Mouse (Mus musculus) heart, embryonic 16.5 days (tissue): ENCODE measurements around the gene Gab2. TPM values are rescaled to one million over a fixed set of nuclear protein-coding genes. Genes with fewer than 3 reads are reported as not detected.

ENCODE experiments used
- ATAC-seq: fragments of 200-750 bp; cut with Nextera tagmentation; replicated peaks from 2 replicates; pipeline ENCODE4 v1.8.0; 2017; ENCODE audit warnings: moderate number of reproducible peaks; ENCODE audit not compliant: insufficient read depth, low FRiP score; ENCODE audit errors: extremely low read depth
- H3K27ac ChIP-seq: fragments of 300-500 bp; sonication (generic); 2 replicates; pipeline ENCODE4 v1.5.1; 2014; ENCODE audit warnings: mild to moderate bottlenecking, low read length, control low read depth, moderate library complexity
- H3K27me3 ChIP-seq: fragments of 300-500 bp; sonication (generic); 2 replicates; pipeline ENCODE4 v1.6.1; 2014; ENCODE audit warnings: low read length, mixed read lengths; ENCODE audit not compliant: control insufficient read depth, insufficient read depth
- H3K36me3 ChIP-seq: fragments of 300-500 bp; sonication (generic); 2 replicates; pipeline ENCODE4 v1.6.1; 2014; ENCODE audit not compliant: control insufficient read depth, insufficient read depth
- H3K4me1 ChIP-seq: fragments of 300-500 bp; sonication (generic); 2 replicates; pipeline ENCODE4 v1.6.1; 2014; ENCODE audit warnings: low read length, mixed read lengths; ENCODE audit not compliant: control insufficient read depth, insufficient read depth
- H3K4me2 ChIP-seq: fragments of 300-500 bp; sonication (generic); 2 replicates; pipeline ENCODE4 v1.6.1; 2014; ENCODE audit warnings: low read depth, mild to moderate bottlenecking, control low read depth, low read length
- H3K4me3 ChIP-seq: fragments of 300-500 bp; sonication (generic); 2 replicates; pipeline ENCODE4 v1.5.1; 2014; ENCODE audit warnings: mild to moderate bottlenecking, control low read depth, low read length
- H3K9ac ChIP-seq: fragments of 300-500 bp; sonication (generic); 2 replicates; pipeline ENCODE4 v1.6.1; 2014; ENCODE audit warnings: low read length, control low read depth
- H3K9me3 ChIP-seq: fragments of 300-500 bp; sonication (generic); replicated peaks from 2 replicates; pipeline ENCODE4 v1.6.1; 2016; ENCODE audit warnings: low read length; ENCODE audit not compliant: control insufficient read depth
- WGBS: fragments of 180-500 bp; shearing (Covaris S2); extraction: QIAGEN DNeasy Blood & Tissue Kit; methylation state at CpG from one replicate; pipeline ENCODE4 v1.1.7; 2014; 5-methylcytosine and 5-hydroxymethylcytosine counted together
- polyA plus RNA-seq: library from polyadenylated mRNA; unstranded; fragments of >200 nt; fragmentation: Nextera tagmentation; extraction: Ambion mirVana; gene quantifications from 2 replicates; pipeline ENCODE4 v1.2.1, GENCODE M21; 2015

Gab2 gene
- polyA plus RNA-seq, 1 experiment from 2014 or later: 6.6 TPM

- 94% methylated on average over 15 of the region's 15 CpGs for WGBS
- Histone ChIP-seq H3K4me1 (0 out of 2 replicates have a peak, but pooled peaks cover 2% of the 10 kb centered on the region), H3K9me3 (no peaks in the 10 kb centered on the region), H3K4me2 (no peak overlapping the region), H3K9ac (no peak overlapping the region), H3K27ac (no peak overlapping the region), H3K27me3 (no peaks in the 10 kb centered on the region), H3K4me3 (no peak overlapping the region), H3K36me3 (no peaks in the 10 kb centered on the region)
- no peak for ATAC-seq
Measured at GRCm38 (mm10) chr7:97347464-97347863, 266.1 kb downstream of the Gab2 start.

- no peaks in the 10 kb centered on the region for H3K36me3 ChIP-seq
- H3K4me3 ChIP-seq: no peak overlapping the region
- no peaks in the 10 kb centered on the region for H3K4me1 ChIP-seq
- H3K27me3 ChIP-seq: no peaks in the 10 kb centered on the region
- no peak for ATAC-seq
- H3K9ac ChIP-seq: no peak overlapping the region
- no peak overlapping the region for H3K4me2 ChIP-seq
- 67% methylated on average over 3 of the region's 3 CpGs for WGBS
- H3K27ac ChIP-seq: no peak overlapping the region
- no peaks in the 10 kb centered on the region for H3K9me3 ChIP-seq
Measured at GRCm38 (mm10) chr7:97348318-97348717, 266.9 kb downstream of the Gab2 start.

GRCm38 (mm10) chr7:97348836-97349235, 267.4 kb downstream of the Gab2 start:
- no peaks in the 10 kb centered on the region for H3K27me3 ChIP-seq
- ATAC-seq: no peak
- no peak overlapping the region for H3K4me2 ChIP-seq
- H3K9ac ChIP-seq: no peak overlapping the region
- H3K36me3 ChIP-seq: no peaks in the 10 kb centered on the region
- H3K4me3 ChIP-seq: no peak overlapping the region
- H3K27ac ChIP-seq: no peak overlapping the region
- no peaks in the 10 kb centered on the region for H3K4me1 ChIP-seq
- WGBS: 76% methylated on average over 5 of the region's 5 CpGs
- no peaks in the 10 kb centered on the region for H3K9me3 ChIP-seq

GRCm38 (mm10) chr7:97349438-97349837, 268.1 kb downstream of the Gab2 start:
- H3K9me3 ChIP-seq: no peaks in the 10 kb centered on the region
- 81% methylated on average over 6 of the region's 6 CpGs for WGBS

GRCm38 (mm10) chr7:97350891-97351290, 269.5 kb downstream of the Gab2 start:
- no peaks in the 10 kb centered on the region for H3K36me3 ChIP-seq
- no peaks in the 10 kb centered on the region for H3K27me3 ChIP-seq
- H3K9me3 ChIP-seq: no peaks in the 10 kb centered on the region
- H3K27ac ChIP-seq: no peak overlapping the region; the same call in 1 of the 2 replicates
- peaks cover 11% of the 10 kb centered on the region for H3K4me1 ChIP-seq
- H3K4me2 ChIP-seq: no peak overlapping the region
- no peak overlapping the region for H3K4me3 ChIP-seq
- 77% methylated on average over 5 of the region's 5 CpGs for WGBS
- ATAC-seq: no peak
- no peak overlapping the region for H3K9ac ChIP-seq

More at GRCm38 (mm10) chr7:97349438-97349837, 268.1 kb downstream of the Gab2 start:
- H3K4me2 ChIP-seq: no peak overlapping the region
- ATAC-seq: no peak
- no peak overlapping the region for H3K27ac ChIP-seq
- no peaks in the 10 kb centered on the region; the same call in 1 of the 2 replicates for H3K4me1 ChIP-seq
- no peaks in the 10 kb centered on the region for H3K27me3 ChIP-seq
- H3K9ac ChIP-seq: no peak overlapping the region
- no peak overlapping the region for H3K4me3 ChIP-seq
- no peaks in the 10 kb centered on the region for H3K36me3 ChIP-seq

- H3K4me1 ChIP-seq: peaks cover 14% of the 10 kb centered on the region
- H3K9me3 ChIP-seq: no peaks in the 10 kb centered on the region
- no peak for ATAC-seq
- H3K4me3 ChIP-seq: no peak overlapping the region
- no peaks in the 10 kb centered on the region for H3K36me3 ChIP-seq
- no peaks in the 10 kb centered on the region for H3K27me3 ChIP-seq
- H3K9ac ChIP-seq: no peak overlapping the region
- 84% methylated on average over 11 of the region's 11 CpGs for WGBS
- no peak overlapping the region for H3K4me2 ChIP-seq
- no peak overlapping the region for H3K27ac ChIP-seq
Measured at GRCm38 (mm10) chr7:97351792-97352513, 270.6 kb downstream of the Gab2 start.

- Histone ChIP-seq H3K4me3 (no peak overlapping the region), H3K36me3 (no peaks in the 10 kb centered on the region), H3K4me1 (peaks cover 14% of the 10 kb centered on the region), H3K9ac (no peak overlapping the region), H3K27me3 (no peaks in the 10 kb centered on the region), H3K9me3 (no peaks in the 10 kb centered on the region), H3K27ac (no peak overlapping the region), H3K4me2 (no peak overlapping the region)
- no peak for ATAC-seq
- 88% methylated on average over 6 of the region's 6 CpGs for WGBS
Measured at GRCm38 (mm10) chr7:97353356-97353755, 272.0 kb downstream of the Gab2 start.

- Histone ChIP-seq H3K27ac (peak overlapping the region; percentile 46), H3K4me1 (peaks cover 14% of the 10 kb centered on the region), H3K9ac (no peak overlapping the region), H3K4me2 (peak overlapping the region; percentile 39), H3K27me3 (no peaks in the 10 kb centered on the region), H3K4me3 (no peak overlapping the region), H3K36me3 (no peaks in the 10 kb centered on the region), H3K9me3 (no peaks in the 10 kb centered on the region)
- 14% methylated on average over 13 of the region's 13 CpGs for WGBS
- peak; percentile 61; the same call in 1 of the 2 replicates for ATAC-seq
Measured at GRCm38 (mm10) chr7:97355068-97355841, 273.9 kb downstream of the Gab2 start.

- WGBS: 64% methylated on average over 5 of the region's 5 CpGs
- Histone ChIP-seq H3K27ac (0 out of 2 replicates have a peak overlapping the region, but pooled peaks have one; percentile 11), H3K9ac (no peak overlapping the region), H3K4me3 (no peak overlapping the region), H3K36me3 (no peaks in the 10 kb centered on the region), H3K27me3 (no peaks in the 10 kb centered on the region), H3K4me1 (peaks cover 14% of the 10 kb centered on the region), H3K4me2 (no peak overlapping the region), H3K9me3 (no peaks in the 10 kb centered on the region)
- ATAC-seq: no peak
Measured at GRCm38 (mm10) chr7:97356253-97356652, 274.9 kb downstream of the Gab2 start.
